Mouse (Mus musculus) layer of hippocampus, adult 9-11 months (tissue): ENCODE measurements around the gene Clock.
A peak's percentile ranks its signal among the peaks of the same experiment; 100 is the strongest.

Experiments used
- DNase-seq: peaks from one replicate; pipeline ENCODE4 v3.0.0; 2022

Clock gene

GRCm38 (mm10) chr5:76304452-76305341, at the start of gene Clock:
Gene Clock, minus strand, starts transcription at chr5:76304792.
- peak; percentile 89 for DNase-seq

DNA sequence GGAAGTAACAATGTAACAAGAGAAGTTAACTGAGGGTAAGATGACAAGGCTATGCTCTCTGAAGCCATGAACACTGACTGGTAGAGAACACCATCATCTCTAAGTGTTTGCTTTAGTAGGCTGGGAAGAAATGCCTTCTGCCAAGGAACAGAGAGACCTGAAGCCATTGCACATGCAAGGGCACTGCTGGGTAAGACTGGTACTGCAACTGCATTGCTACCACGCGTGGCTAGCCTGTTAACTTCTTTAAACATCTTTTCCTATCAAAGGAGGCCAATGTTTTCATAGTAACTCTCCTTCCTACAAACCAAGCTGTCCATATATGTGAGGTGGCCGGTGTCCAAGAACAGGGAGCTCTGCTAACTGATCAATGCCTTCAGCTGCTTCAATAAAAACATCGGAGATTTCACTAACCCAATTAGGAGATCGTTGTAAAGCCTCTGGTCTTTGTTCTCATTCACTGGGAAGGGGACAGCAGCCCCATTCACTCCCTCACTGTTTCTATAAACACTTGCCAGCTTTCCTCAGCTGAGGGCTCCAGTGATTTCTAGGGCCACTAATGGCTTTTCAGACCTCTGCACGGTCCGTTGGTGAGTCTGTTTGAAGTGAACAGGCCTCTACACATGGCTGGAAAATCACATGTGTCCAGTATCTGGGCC, 47.5 kb upstream of the Clock start:
- peak; percentile 33 for DNase-seq

DNA sequence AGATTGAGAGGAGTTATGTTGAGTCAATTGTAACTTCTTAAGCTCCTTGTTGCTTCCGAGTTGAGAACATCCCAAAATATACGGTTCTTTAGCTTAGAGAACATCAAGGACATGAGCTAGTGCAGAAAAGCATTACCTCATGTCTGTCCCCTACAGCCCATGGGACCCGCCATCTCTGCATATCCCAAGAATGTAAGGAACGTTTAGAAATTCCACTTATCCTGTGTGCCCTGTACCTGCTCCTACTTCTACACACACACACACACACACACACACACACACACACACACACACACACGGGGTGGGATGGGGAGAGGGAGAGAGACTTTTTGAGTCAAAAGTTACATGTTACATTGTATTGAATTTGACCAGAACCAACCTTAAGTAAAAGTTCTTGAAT, 46.9 kb upstream of the Clock start:
- DNase-seq, result no peak

- DNase-seq, result peak; percentile 43
Measured at GRCm38 (mm10) chr5:76346137-76346536, 41.5 kb upstream of the Clock start.

- no peak for DNase-seq
Measured at GRCm38 (mm10) chr5:76340931-76341330, 36.3 kb upstream of the Clock start.

DNA sequence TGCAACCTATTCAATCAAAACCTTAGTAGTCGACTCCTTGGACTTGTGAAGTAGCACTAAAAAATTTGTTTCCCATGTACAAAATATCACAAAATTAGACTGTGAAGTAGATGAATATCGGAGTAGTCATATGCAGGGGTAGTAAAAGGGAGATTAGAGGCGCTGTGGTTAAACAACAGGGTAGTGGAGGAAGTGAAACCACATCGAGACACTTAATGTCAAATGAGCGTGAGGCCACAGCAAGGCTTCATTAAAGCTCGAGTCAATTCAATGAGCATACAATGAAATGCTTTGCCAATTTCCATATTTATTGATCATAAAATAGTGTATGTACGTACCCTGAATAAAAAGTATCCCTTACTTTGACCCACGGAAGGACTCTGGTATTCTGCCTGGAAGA, 32.5 kb upstream of the Clock start:
- no peak for DNase-seq

DNA sequence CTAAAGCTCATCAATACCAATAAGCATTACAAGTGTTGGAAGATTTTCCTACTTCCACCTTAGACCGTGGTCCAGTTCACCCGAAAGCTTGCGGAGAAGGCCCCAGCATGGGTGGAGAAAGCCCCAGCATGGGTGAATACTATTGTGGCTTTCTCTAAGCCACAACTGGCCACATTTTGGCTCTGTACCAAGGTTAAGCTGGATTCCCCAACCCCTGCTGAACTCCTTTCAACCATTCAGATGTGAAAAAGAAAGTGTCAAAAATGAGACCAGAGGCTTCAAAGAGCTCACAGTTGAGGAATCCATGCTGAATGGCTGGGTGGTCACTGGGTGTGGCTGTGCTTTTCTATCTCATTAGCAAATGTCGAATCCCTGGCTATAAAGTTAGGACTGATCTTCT, 29.2 kb upstream of the Clock start:
- DNase-seq, result no peak

DNA sequence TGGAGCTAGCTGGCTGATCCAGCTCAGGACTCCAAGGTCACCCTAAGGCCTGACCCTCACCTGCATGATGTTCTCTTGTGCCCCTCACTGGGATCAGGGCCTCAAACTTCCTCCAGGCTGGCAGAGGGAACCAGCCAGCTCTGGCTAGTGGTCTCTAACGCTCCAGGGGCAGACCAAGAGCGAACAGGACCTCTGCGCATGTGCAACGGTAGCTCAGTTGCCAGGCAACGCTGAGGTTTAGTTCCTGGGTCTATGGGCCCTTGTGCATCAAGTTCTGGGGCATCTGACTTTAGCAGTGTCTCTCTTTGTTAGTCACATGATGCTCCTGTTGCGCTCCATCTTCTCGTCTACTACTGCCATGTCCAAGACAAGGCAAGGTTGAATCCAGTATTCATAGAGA, 26.4 kb upstream of the Clock start, which contains the start of gene Pdcl2:
Pdcl2 (minus strand) TSS at position 204 of the 400 bp plus-strand sequence.
- DNase-seq, result no peak

DNA sequence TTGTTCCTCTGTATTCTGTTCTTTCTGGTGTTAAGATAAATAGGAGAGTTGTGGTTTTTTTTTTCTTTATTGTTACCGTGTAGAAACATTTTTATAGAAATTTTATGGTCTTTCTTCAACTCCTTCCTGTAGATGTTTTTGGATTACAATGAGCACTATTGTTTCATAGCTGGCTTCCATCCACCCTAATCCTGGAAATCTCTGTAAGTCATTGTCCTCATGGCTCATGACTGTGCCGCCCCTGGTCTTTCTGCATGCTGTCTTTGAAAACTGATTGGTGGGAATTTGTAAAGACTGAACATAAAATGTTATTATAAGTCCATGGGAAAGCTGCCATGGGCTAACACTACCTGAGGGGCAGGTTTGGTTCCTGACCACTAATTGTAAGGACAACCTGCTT, 22.7 kb upstream of the Clock start:
- DNase-seq, result no peak

DNA sequence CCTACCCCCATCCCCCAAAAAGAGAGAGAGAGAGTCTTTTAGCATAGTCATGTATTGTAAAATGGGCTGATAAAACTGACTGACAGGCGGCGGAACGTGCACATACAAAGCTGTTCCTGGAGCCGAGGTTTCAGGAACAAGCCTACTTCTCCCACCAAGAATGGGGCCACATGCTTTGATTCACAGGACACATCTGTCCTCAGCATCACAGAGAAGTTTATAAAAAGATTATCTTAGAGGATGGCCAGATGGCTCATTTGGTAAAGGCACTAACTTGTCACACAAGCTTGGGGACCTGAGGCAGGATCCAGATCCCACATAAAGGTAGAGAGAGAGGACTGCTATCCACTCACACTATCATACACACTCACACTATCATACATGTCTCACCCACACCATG, 20.5 kb upstream of the Clock start:
- no peak for DNase-seq

DNA sequence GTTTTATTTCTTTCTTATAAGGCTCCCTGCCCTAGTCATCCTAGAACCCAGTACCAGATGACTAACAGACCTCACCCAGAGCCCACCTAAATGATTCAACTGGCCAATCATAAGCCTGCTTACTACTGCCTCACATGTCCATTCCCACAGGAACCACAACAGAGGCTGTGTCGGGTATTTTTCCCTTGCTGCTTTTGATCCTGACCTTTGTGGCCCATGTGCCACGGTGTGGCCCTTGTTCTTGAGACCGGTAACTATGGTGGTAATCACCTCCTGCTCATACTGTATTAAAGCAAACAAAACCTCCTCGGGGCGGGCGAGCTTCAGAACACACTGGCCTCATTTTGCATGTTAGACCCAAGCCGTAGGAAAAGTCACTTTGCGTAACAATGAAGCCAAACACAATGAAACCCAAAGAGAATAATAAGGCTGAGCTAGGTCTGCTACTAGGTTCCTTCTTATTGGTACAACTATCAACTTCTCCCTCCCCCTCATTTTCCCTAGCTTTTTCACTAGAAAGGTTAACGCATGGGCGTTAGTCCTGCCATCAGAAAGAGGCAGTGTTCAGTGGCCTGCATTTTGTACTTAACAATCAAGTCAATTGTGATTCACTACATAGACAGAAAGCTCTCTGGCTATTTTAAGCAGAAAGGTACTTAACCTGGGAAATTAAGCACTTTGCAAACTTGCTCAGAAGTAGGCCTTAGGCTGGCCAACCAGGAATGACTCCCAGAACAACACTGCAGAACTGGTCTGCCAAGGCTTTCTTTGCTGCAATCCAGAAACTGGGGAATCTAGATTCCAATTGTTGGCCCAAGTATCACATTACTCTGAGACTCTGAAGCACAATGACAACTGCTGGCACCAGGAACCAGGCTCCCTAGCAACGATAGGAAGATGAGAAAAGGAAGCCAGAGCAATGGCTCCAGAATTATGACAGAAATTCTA, 16.9 kb upstream of the Clock start:
- DNase-seq, result no peak

GRCm38 (mm10) chr5:76308206-76308605, 3.6 kb upstream of the Clock start:
- no peak for DNase-seq

DNA sequence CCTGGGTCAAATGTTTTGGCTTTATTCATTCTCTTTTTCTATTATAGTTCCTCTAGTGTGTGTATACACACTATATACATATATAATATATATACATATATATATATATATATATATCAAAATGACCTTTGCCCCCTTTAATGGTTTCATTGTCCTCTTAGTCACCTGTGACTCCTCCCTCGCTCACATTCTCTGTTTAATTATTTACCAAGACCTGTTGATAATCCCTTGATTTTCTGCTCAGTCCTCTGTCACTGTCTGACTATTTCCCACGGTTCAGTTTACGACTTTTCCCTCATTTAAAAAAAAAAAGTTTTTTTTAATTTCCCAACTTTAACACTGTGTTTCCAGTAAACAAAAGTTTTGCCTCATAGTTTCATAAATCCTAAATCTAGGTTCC, 1.7 kb upstream of the Clock start:
- DNase-seq, result no peak

GRCm38 (mm10) chr5:76305616-76306015, 1.0 kb upstream of the Clock start:
- DNase-seq, result no peak

DNA sequence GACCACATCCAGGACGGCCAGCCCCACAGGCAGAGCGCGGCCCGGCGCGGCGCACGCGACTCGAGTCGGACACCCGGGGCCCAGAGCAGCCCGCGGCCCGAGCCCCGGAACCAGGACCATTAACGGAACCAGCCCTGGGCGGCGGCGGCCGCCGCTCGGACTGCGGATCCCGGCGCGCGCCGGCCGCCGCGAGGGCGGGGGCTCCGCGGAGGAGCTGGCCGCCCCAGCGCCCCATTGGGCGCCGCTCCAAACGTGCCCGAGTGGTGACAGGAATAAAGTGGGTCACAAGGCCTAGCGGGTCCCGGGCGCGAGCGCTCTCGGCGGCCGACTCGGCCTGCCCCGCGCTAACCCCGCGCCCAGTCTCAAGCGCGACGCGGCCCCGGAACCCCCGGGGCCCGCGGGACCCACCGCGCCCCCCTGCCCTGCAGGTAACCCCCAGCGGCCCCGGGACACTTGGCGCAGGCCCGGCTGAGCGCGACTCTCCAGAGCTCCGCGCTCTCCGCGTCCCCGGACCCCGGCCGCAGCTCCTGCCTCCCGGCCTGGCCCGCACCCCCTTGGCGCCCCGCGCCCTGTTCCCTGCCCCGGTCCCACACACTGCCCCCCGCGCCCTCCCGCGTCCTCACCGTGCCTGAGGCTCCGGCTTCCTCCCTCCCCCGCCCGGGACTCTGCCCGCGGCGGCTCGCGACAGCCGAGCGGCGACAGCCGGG, 694 bp downstream of the Clock start:
- peak; percentile 64 for DNase-seq

DNA sequence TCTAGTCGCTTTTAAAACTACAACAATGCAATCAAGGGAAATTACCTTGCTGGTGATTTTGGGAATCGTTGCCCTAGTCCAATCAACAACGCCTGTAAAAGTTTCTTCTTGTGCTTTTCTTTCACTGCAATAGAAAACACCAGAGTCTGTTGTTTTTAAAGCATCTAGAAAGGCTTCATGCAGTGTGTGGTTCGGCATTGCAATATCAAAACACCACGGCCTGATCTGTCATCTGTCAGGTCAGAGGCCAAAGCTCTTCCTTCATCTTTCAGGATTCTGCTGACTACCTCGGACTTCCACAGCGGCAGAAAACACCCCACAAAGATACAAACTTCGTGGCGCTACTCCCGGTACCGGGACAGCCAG, 1.2 kb downstream of the Clock start:
- no peak for DNase-seq

GRCm38 (mm10) chr5:76302009-76302408, 2.6 kb downstream of the Clock start:
- DNase-seq, result no peak

GRCm38 (mm10) chr5:76289234-76289691, 15.3 kb downstream of the Clock start:
- no peak for DNase-seq

- DNase-seq, result no peak
Measured at GRCm38 (mm10) chr5:76288256-76288655, 16.3 kb downstream of the Clock start.

GRCm38 (mm10) chr5:76287062-76287461, 17.5 kb downstream of the Clock start:
- no peak for DNase-seq

DNA sequence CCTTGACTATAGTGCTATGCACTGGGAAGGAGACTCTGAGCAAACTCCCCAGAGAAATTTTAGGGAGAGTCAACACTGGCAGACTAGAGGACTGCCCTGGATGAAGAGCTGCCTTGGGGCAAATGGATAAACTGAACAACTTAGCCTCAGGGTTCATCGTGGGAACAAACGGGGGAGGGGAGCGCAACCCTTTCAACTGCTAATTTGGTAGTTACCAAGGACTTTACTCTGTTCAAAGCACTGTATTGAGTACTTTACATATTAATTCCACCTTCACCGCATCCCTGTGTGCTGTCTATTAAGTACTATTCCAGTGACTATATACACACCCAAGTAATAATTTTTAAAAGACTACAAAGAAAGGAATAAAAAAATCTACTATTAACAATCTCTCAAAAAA, 18.9 kb downstream of the Clock start:
- no peak for DNase-seq

DNA sequence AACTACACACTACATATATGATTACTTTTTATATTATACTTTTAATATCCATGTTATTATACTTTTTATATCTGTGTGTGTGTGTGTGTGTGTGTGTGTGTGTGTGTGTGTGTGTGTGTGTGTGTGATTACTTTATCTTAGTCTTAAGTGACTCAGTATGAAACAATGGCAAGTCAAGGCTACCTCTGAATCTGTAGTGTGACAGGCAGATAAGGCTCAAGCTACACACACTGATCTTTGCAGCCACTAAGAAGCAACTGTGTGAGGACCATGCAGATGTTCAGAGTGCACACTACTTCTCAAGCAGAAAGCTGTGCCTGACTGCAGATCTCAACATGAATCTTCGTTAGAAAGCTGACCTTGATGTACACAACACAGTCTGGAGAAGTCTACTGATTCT, 20.7 kb downstream of the Clock start:
- no peak for DNase-seq
